Mouse (Mus musculus) liver, embryonic 11.5 days (tissue): ENCODE results near the gene Cry2. TPM values are rescaled to one million over a fixed set of nuclear protein-coding genes. Genes with fewer than 3 reads are reported as not detected.

ENCODE experiments used
- ATAC-seq: fragments of 200-750 bp; cut with Nextera tagmentation; replicated peaks from 2 replicates; pipeline ENCODE4 v1.8.0; 2017; ENCODE audit warnings: moderate number of reproducible peaks, mild to moderate bottlenecking, moderate TSS enrichment, moderate library complexity; ENCODE audit not compliant: low FRiP score
- DNase-seq: peaks from one replicate; pipeline ENCODE4 v3.0.0-alpha.2; 2017; ENCODE audit warnings: low spot score
- H3K27ac ChIP-seq: fragments of 300-500 bp; sonication (generic); 2 replicates; pipeline ENCODE4 v1.5.1; 2014; ENCODE audit warnings: mild to moderate bottlenecking, low read depth, low read length, control low read depth
- H3K27me3 ChIP-seq: fragments of 300-500 bp; sonication (generic); replicated peaks from 2 replicates; pipeline ENCODE4 v1.6.1; 2014; ENCODE audit warnings: low read length, mixed read lengths; ENCODE audit not compliant: control insufficient read depth, insufficient read depth
- H3K36me3 ChIP-seq: fragments of 300-500 bp; sonication (generic); 2 replicates; pipeline ENCODE4 v1.6.1; 2014; ENCODE audit warnings: mild to moderate bottlenecking, low read length, moderate library complexity, mixed read lengths; ENCODE audit not compliant: control insufficient read depth, insufficient read depth
- H3K4me1 ChIP-seq: fragments of 300-500 bp; sonication (generic); replicated peaks from 2 replicates; pipeline ENCODE4 v1.6.1; 2014; ENCODE audit warnings: low read length, mixed read lengths; ENCODE audit not compliant: control insufficient read depth, insufficient read depth
- H3K4me2 ChIP-seq: fragments of 300-500 bp; sonication (generic); 2 replicates; pipeline ENCODE4 v1.6.1; 2014; ENCODE audit warnings: mild to moderate bottlenecking, control low read depth, moderate library complexity
- H3K4me3 ChIP-seq: fragments of 300-500 bp; sonication (generic); 2 replicates; pipeline ENCODE4 v1.5.1; 2014; ENCODE audit warnings: low read depth, low read length, control low read depth
- H3K9ac ChIP-seq: fragments of 300-500 bp; sonication (generic); 2 replicates; pipeline ENCODE4 v1.6.1; 2014; ENCODE audit warnings: low read depth, low read length, control low read depth
- H3K9me3 ChIP-seq: fragments of 300-500 bp; sonication (generic); 2 replicates; pipeline ENCODE4 v1.6.1; 2016; ENCODE audit warnings: low read length, inconsistent platforms, mixed read lengths; ENCODE audit not compliant: control insufficient read depth
- WGBS: fragments of 180-500 bp; shearing (Covaris S2); extraction: QIAGEN DNeasy Blood & Tissue Kit; methylation state at CpG from one replicate; pipeline ENCODE4 v1.1.7; 2014; 5-methylcytosine and 5-hydroxymethylcytosine counted together
- polyA plus RNA-seq: library from polyadenylated mRNA; unstranded; fragments of >200 nt; fragmentation: Nextera tagmentation; extraction: Ambion mirVana; gene quantifications from 2 replicates; pipeline ENCODE4 v1.2.1, GENCODE M21; 2014

Cry2 gene
- polyA plus RNA-seq, 1 experiment from 2014 or later = 22.5 TPM

GRCm38 (mm10) chr2:92422388-92423135 lies 11.3 kb downstream of the Cry2 start:
- ATAC-seq (no peak), DNase-seq (no peak)
- Histone ChIP-seq H3K4me1 (no peaks in the 10 kb centered on the region; the same call in 1 of the 2 replicates), H3K4me2 (no peak overlapping the region), H3K9ac (no peak overlapping the region), H3K36me3 (peaks cover 38% of the 10 kb centered on the region), H3K27me3 (no peaks in the 10 kb centered on the region), H3K9me3 (no peaks in the 10 kb centered on the region), H3K4me3 (no peak overlapping the region), H3K27ac (no peak overlapping the region)
- whole genome bisulfite sequencing = 62% methylated on average over 10 of the region's 10 CpGs

DNA sequence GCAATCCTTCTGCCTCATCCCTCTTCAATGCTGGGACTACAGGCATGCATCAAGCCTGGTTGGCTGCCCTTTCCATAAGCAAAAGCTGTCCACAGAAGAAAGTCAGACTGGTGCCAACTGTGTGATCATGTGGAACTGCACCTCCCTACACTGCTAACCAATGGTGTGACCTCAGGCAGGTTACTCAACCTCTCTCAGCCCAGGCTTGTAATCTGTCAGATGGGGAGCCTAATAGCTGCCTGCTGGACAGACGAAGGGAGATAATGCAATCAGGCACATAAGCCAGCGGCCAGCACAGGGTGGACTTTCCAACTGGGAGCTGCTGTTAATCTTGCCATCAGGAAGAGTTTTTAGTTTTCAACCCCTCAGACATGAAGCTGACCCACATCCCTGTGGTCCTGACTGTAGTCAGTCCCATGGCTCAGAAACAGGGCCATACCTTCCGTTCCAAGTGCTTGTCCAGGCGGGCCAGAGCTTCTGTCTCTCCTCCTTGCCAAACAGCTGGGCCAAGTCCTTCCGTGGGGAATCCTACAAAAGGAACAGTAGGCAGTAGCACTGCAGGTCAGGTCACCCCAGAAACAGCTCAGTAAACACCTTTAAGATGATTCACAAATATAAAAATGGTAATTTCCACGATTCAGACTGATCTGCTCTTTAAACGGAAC lies 12.0 kb downstream of the Cry2 start:
- Histone ChIP-seq H3K27ac (no peak overlapping the region), H3K9me3 (no peaks in the 10 kb centered on the region), H3K27me3 (no peaks in the 10 kb centered on the region), H3K36me3 (peaks cover 38% of the 10 kb centered on the region), H3K4me1 (no peaks in the 10 kb centered on the region), H3K9ac (no peak overlapping the region), H3K4me2 (no peak overlapping the region), H3K4me3 (no peak overlapping the region)
- WGBS = 88% methylated on average over 7 of the region's 7 CpGs
- DNase-seq (no peak), ATAC-seq (no peak)

GRCm38 (mm10) chr2:92411705-92412104 lies 22.1 kb downstream of the Cry2 start:
- DNase-seq (no peak), ATAC-seq (no peak)
- Histone ChIP-seq H3K4me2 (no peak overlapping the region), H3K4me3 (no peak overlapping the region), H3K9me3 (no peaks in the 10 kb centered on the region), H3K27me3 (no peaks in the 10 kb centered on the region), H3K9ac (no peak overlapping the region), H3K27ac (no peak overlapping the region), H3K36me3 (peaks cover 67% of the 10 kb centered on the region), H3K4me1 (no peaks in the 10 kb centered on the region)
- WGBS = 89% methylated on average over 10 of the region's 10 CpGs

DNA sequence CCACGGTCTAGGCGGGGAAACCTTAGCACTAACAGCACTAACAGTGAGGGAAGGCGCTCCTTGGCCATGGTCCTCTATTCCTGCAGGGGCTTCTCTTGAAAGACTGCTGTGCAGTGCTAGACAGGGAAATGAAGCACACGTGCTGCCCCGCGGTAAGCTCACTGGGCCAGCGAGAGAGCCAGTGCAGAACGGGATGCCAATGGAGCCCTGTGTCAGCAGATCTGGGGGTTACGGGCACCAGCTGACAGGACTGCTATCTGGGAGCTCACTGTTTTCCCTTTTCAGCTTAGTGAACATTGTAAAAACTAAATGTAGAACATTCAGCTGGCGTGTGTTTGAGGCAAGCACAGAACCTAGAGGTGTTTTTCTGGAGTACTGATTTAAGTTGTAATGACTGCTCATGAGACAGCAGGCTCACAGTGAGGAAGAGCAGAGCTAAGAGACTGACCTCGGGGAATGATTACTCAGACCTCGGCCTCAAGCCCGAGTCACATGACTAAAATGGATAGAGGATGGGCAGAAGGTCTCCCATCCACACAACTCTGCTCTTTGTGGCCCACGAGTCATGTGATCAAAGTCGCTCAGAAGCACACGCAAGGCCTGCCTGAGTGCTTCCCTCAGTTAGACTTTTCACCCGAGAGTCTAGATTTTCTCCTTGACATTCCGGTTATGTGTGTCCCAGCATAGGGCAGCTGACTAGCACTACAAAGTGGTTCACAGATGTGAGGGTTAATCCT lies 25.4 kb downstream of the Cry2 start:
- H3K4me1 ChIP-seq = no peaks in the 10 kb centered on the region
- H3K9ac ChIP-seq = no peak overlapping the region
- no peak overlapping the region for H3K4me3 ChIP-seq
- no peak for DNase-seq
- peaks cover 55% of the 10 kb centered on the region for H3K36me3 ChIP-seq
- H3K4me2 ChIP-seq = no peak overlapping the region
- no peak for ATAC-seq
- H3K27me3 ChIP-seq = no peaks in the 10 kb centered on the region
- 88% methylated on average over 18 of the region's 18 CpGs for WGBS
- H3K9me3 ChIP-seq = no peaks in the 10 kb centered on the region
- H3K27ac ChIP-seq = no peak overlapping the region

- DNase-seq (no peak), ATAC-seq (no peak)
- peaks cover 35% of the 10 kb centered on the region for H3K36me3 ChIP-seq
- no peaks in the 10 kb centered on the region for H3K4me1 ChIP-seq
- H3K4me2 ChIP-seq = no peak overlapping the region
- no peak overlapping the region for H3K9ac ChIP-seq
- H3K4me3 ChIP-seq = no peak overlapping the region
- H3K27ac ChIP-seq = no peak overlapping the region
- peaks cover 5% of the 10 kb centered on the region for H3K27me3 ChIP-seq
- H3K9me3 ChIP-seq = no peaks in the 10 kb centered on the region
- 93% methylated on average over 7 of the region's 7 CpGs for WGBS
Measured at GRCm38 (mm10) chr2:92405687-92406086, 28.2 kb downstream of the Cry2 start.

GRCm38 (mm10) chr2:92404737-92405136 lies 29.1 kb downstream of the Cry2 start:
- DNase-seq = no peak
- Histone ChIP-seq H3K27me3 (peaks cover 10% of the 10 kb centered on the region), H3K4me2 (no peak overlapping the region), H3K9me3 (no peaks in the 10 kb centered on the region), H3K36me3 (peaks cover 26% of the 10 kb centered on the region), H3K27ac (no peak overlapping the region), H3K4me3 (no peak overlapping the region), H3K4me1 (no peaks in the 10 kb centered on the region), H3K9ac (no peak overlapping the region)
- 85% methylated on average over 6 of the region's 6 CpGs for WGBS
- ATAC-seq = no peak

- 93% methylated on average over 5 of the region's 5 CpGs for WGBS
- no peak for DNase-seq
Measured at GRCm38 (mm10) chr2:92403776-92404319, 30.0 kb downstream of the Cry2 start.

DNA sequence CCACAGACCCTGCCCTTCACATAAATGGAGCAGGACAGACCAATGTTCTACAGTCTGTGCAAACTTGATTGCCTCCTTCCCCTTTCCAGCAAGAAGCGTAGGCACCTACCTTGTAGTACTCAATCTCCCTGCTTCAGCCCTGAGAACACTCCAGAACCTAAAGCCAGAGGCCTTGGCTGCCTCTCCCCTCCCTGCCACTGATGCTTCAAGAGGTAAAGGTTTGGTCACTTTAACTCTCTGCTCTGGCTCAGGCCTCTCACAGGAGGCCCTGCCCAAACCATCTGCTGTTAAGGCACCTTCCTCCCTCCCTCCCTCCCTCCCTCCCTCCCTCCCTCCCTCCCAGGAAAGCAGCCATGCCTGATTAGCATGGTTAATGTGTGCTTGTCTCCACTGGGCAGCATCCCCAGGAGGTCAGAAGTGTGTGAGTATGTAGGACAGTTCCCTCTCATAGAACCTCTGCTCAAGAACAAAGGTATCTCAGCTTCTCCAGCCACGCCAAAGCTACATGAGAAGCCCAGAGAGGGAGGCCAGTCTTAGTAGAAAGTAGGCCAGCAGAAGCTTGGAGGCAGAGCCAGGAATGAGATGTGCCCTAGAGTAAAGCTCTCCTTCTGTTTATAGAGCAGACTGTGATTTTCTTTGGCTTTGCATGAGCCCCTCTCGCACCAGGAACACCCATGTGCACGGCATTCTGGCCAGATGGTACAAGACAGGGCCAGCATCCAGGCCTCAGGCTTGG lies 31.1 kb downstream of the Cry2 start:
- WGBS = 79% methylated on average over 4 of the region's 4 CpGs
- Histone ChIP-seq H3K27ac (no peak overlapping the region), H3K9ac (no peak overlapping the region), H3K36me3 (peaks cover 10% of the 10 kb centered on the region; the same call in 1 of the 2 replicates), H3K4me3 (no peak overlapping the region), H3K27me3 (peaks cover 14% of the 10 kb centered on the region), H3K9me3 (no peaks in the 10 kb centered on the region), H3K4me1 (no peaks in the 10 kb centered on the region), H3K4me2 (no peak overlapping the region)
- DNase-seq = no peak
- ATAC-seq = no peak

More at GRCm38 (mm10) chr2:92403776-92404319, 30.0 kb downstream of the Cry2 start:
- Histone ChIP-seq H3K27ac (no peak overlapping the region), H3K36me3 (peaks cover 20% of the 10 kb centered on the region; the same call in 1 of the 2 replicates), H3K4me2 (no peak overlapping the region), H3K4me3 (no peak overlapping the region), H3K9me3 (no peaks in the 10 kb centered on the region), H3K27me3 (peaks cover 14% of the 10 kb centered on the region), H3K4me1 (no peaks in the 10 kb centered on the region), H3K9ac (no peak overlapping the region)
- ATAC-seq = no peak
